Mouse (Mus musculus): ENCODE data around the gene Gm20431. TPM values are rescaled to one million over a fixed set of nuclear protein-coding genes. Genes with fewer than 3 reads are reported as not detected.

Gene Gm20431
- total RNA-seq, 2 experiments from 2014 or later: 23.0 to 26.1 TPM

GRCm38 (mm10) chr2:167597492-167598186 lies 63.7 kb downstream of the Gm20431 start:
- peak; percentile 80 for DNase-seq

GRCm38 (mm10) chr2:167596726-167597491 lies 64.4 kb downstream of the Gm20431 start:
- no peak for DNase-seq

- DNase-seq: no peak
Observed at GRCm38 (mm10) chr2:167596262-167596661, 65.0 kb downstream of the Gm20431 start.

GRCm38 (mm10) chr2:167595761-167596171 lies 65.5 kb downstream of the Gm20431 start:
- DNase-seq: peak; percentile 68

GRCm38 (mm10) chr2:167594444-167594934 lies 66.8 kb downstream of the Gm20431 start:
- DNase-seq: peak; percentile 94

GRCm38 (mm10) chr2:167593551-167594250 lies 67.6 kb downstream of the Gm20431 start:
- no peak for DNase-seq

- peak; percentile 55 for DNase-seq
Observed at GRCm38 (mm10) chr2:167588774-167589577, 72.3 kb downstream of the Gm20431 start.

- DNase-seq: no peak
Observed at GRCm38 (mm10) chr2:167586976-167587375, 74.3 kb downstream of the Gm20431 start.

GRCm38 (mm10) chr2:167586041-167586440 lies 75.3 kb downstream of the Gm20431 start:
- peak; percentile 57 for DNase-seq

- DNase-seq: no peak
Observed at GRCm38 (mm10) chr2:167585273-167585672, 76.0 kb downstream of the Gm20431 start.

GRCm38 (mm10) chr2:167583161-167583952 lies 77.9 kb downstream of the Gm20431 start:
- no peak for DNase-seq

- no peak for DNase-seq
Observed at GRCm38 (mm10) chr2:167578521-167578920, 82.8 kb downstream of the Gm20431 start.

- DNase-seq: no peak
Observed at GRCm38 (mm10) chr2:167577186-167577785, 84.0 kb downstream of the Gm20431 start.

GRCm38 (mm10) chr2:167576121-167576620 lies 85.1 kb downstream of the Gm20431 start:
- DNase-seq: no peak

GRCm38 (mm10) chr2:167575581-167575980 lies 85.7 kb downstream of the Gm20431 start:
- DNase-seq: no peak

GRCm38 (mm10) chr2:167574814-167575213 lies 86.5 kb downstream of the Gm20431 start:
- peak; percentile 73 for DNase-seq

- DNase-seq: no peak
Observed at GRCm38 (mm10) chr2:167571442-167572220, 89.7 kb downstream of the Gm20431 start.

GRCm38 (mm10) chr2:167570815-167571214 lies 90.5 kb downstream of the Gm20431 start:
- no peak for DNase-seq

- peak; percentile 80 for DNase-seq
Observed at GRCm38 (mm10) chr2:167569934-167570651, 91.2 kb downstream of the Gm20431 start.

All from heart, postnatal 4 days (tissue).